Comparison of ENCODE assay signal across 35 mouse cellular contexts in the genomic region with DNA sequence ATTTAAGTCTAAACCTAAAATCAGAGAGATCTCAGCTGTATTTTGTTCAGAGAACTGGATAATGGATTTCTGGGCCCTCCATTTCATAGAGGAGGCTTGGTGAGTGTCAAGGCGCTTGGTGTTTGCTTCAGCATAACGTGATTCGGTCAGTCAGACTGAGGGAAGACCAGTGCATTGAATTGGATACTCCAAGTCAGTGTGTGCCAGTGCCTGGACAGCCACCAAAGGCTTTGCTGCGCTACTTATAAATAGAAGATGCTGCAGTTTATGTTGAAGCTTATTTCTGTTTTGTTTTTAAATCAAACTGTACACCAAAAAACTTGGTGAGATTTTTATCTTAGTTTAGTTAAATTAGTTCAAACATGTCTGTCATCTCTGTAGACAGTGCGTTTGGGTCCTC. TPM values are rescaled to one million over a fixed set of nuclear protein-coding genes. Genes with fewer than 3 reads are reported as not detected.
"Had no signal": no experiment of that assay in that cellular context is flagged by ENCODE, and none has a peak within 500 bp of the region (broad histone marks: within the 10 kb centered on the region; RNA-seq: fewer than 3 reads in every experiment).

No protein-coding gene starts in this region.

- H3K27ac ChIP-seq: limb, embryonic 10.5 days; limb, embryonic 12.5 days; limb, embryonic 13.5 days; limb, embryonic 15.5 days; liver, embryonic 12.5 days; liver, embryonic 13.5 days; liver, embryonic 14.5 days; liver, embryonic 15.5 days; lung, embryonic 15.5 days; macrophage; midbrain, embryonic 10.5 days; midbrain, embryonic 12.5 days; midbrain, embryonic 13.5 days; midbrain, embryonic 15.5 days; neural tube, embryonic 12.5 days had no signal

- H3K4me1 ChIP-seq: limb, embryonic 10.5 days; limb, embryonic 12.5 days; limb, embryonic 13.5 days; limb, embryonic 15.5 days; lung, embryonic 15.5 days; megakaryocyte, embryonic 14.5 days; midbrain, embryonic 10.5 days; midbrain, embryonic 12.5 days; midbrain, embryonic 13.5 days; midbrain, embryonic 15.5 days; neural tube, embryonic 12.5 days had no signal

- H3K4me3 ChIP-seq: limb, embryonic 10.5 days; limb, embryonic 12.5 days; limb, embryonic 13.5 days; limb, embryonic 15.5 days; liver, embryonic 12.5 days; liver, embryonic 13.5 days; liver, embryonic 15.5 days; lung, embryonic 15.5 days; megakaryocyte, embryonic 14.5 days; midbrain, embryonic 10.5 days; midbrain, embryonic 12.5 days; midbrain, embryonic 13.5 days; midbrain, embryonic 15.5 days; myocyte; neural tube, embryonic 12.5 days had no signal

- H3K9me3 ChIP-seq: limb, embryonic 10.5 days; limb, embryonic 12.5 days; limb, embryonic 13.5 days; limb, embryonic 15.5 days; liver, embryonic 12.5 days; liver, embryonic 13.5 days; liver, embryonic 15.5 days; lung, embryonic 15.5 days; megakaryocyte, embryonic 14.5 days; midbrain, embryonic 10.5 days; midbrain, embryonic 12.5 days; midbrain, embryonic 13.5 days; midbrain, embryonic 15.5 days; neural tube, embryonic 12.5 days had no signal

- DNase-seq: left cerebral cortex, postnatal 4 days; liver; liver, embryonic 13.5 days; liver, postnatal 0 days; lung, adult 18-20 months; lung, adult 2 months; lung, embryonic 14.5 days; lung, postnatal 10 days; lung, postnatal 14 days; lung, postnatal 36 days; lung, postnatal 4 days; midbrain, embryonic 14.5 days had no signal

- H3K27me3 ChIP-seq: limb, embryonic 12.5 days; limb, embryonic 13.5 days; limb, embryonic 15.5 days; liver, embryonic 12.5 days; liver, embryonic 13.5 days; liver, embryonic 15.5 days; lung, embryonic 15.5 days; megakaryocyte, embryonic 14.5 days; midbrain, embryonic 12.5 days; midbrain, embryonic 13.5 days; midbrain, embryonic 15.5 days; neural tube, embryonic 12.5 days had no signal

RNA-seq across cellular contexts. Expression of a gene that starts 16.2 kb away (rescaled TPM):
- total RNA-seq: left cerebral cortex, postnatal 10 days; left cerebral cortex, postnatal 25 days; left cerebral cortex, postnatal 36 days; liver, adult 2 months; megakaryocyte progenitor cell, adult 5-6 weeks; megakaryocyte-erythroid progenitor cell, adult 5-6 weeks had no signal
- polyA plus RNA-seq: liver, adult 2 months; liver, embryonic 13.5 days; liver, embryonic 15.5 days; liver, embryonic 16.5 days; liver, postnatal 0 days; midbrain, embryonic 12.5 days; midbrain, embryonic 14.5 days; midbrain, embryonic 15.5 days had no signal
